Mouse (Mus musculus): ENCODE measurements around the gene Itpkb. TPM values are rescaled to one million over a fixed set of nuclear protein-coding genes. Genes with fewer than 3 reads are reported as not detected.

Gene Itpkb
- total and polyA plus RNA-seq, 3 experiments, result 4.2 to 14.4 (median 10.6) TPM

- no peak overlapping the region for H3K4me3 ChIP-seq (replicated peaks in 1 of 3; ENCODE audit: low read depth in 2 of 3, low read length in 2 of 3, poor library complexity in 1 of 3)
- 0 out of 2 replicates have a peak, but pooled peaks cover 6% of the 10 kb centered on the region for H3K79me2 ChIP-seq (replicated peaks; ENCODE audit: control insufficient read depth, extremely low read depth, insufficient read depth, poor library complexity, severe bottlenecking)
- DNase-seq (ENCODE audit: extremely low read depth), result peak; percentile 86
- peak overlapping the region; percentile 5; the same call in 1 of the 2 replicates for H3K9ac ChIP-seq (ENCODE audit: insufficient read depth, low read depth)
- in situ Hi-C loops (cut with MboI; ENCODE audit: low pct_ligation_motif_present, low pct_unique_long_range_greater_than_20kb, low sequenced_read_pairs), result no loop called here
- H3K36me3 ChIP-seq (replicated peaks in 1 of 2; ENCODE audit: control insufficient read depth in 1 of 2, insufficient read depth in 1 of 2, low read length in 1 of 2), result peaks cover 3 to 8% of the 10 kb centered on the region in 2 experiments
- H3K4me1 ChIP-seq (ENCODE audit: control insufficient read depth in 1 of 2, insufficient read depth in 2 of 2), result peaks cover 38 to 88% of the 10 kb centered on the region in 2 experiments
- dilution Hi-C loops (cut with MboI; ENCODE audit: extremely low pct_ligation_motif_present, extremely low pct_unique_long_range_greater_than_20kb, low sequenced_read_pairs), result no loop called here
- no peaks in the 10 kb centered on the region for H3K9me3 ChIP-seq (replicated peaks; ENCODE audit: low read length)
- peak overlapping the region; percentile 47 for H3K4me2 ChIP-seq (ENCODE audit: insufficient read depth, low read depth, poor library complexity, severe bottlenecking)
- H3K27me3 ChIP-seq (replicated peaks), result no peaks in the 10 kb centered on the region
- no peak for TF ChIP-seq JUND (conservative IDR thresholded peaks at IDR 0.05; ENCODE audit: low read depth, low read length)
- TF ChIP-seq SMC3 (IDR thresholded peaks at IDR 0.05; ENCODE audit: low read depth, low read length), result no peak; the same call in 1 of the 2 replicates
- TF ChIP-seq ZMIZ1 (IDR thresholded peaks at IDR 0.05; ENCODE audit: low read depth, low read length), result peak; percentile 37; the same call in 1 of the 2 replicates
- no peak for TF ChIP-seq CHD2 (IDR thresholded peaks at IDR 0.05; ENCODE audit: low read length)
- TF ChIP-seq MAFK (IDR thresholded peaks at IDR 0.05; ENCODE audit: insufficient replicate concordance, low read length), result no peak
- peak; percentile 57; the same call in 1 of the 2 replicates for TF ChIP-seq TCF12 (IDR thresholded peaks at IDR 0.05; ENCODE audit: low read depth, low read length)
- TF ChIP-seq BHLHE40 (IDR thresholded peaks at IDR 0.05; ENCODE audit: low read depth, low read length), result peak; percentile 80
- peak; percentile 79 for TF ChIP-seq MAZ (IDR thresholded peaks at IDR 0.05; ENCODE audit: low read depth, low read length)
- TF ChIP-seq SIN3A (IDR thresholded peaks at IDR 0.05; ENCODE audit: low read length), result peak; percentile 59
- TF ChIP-seq GABPA (IDR thresholded peaks at IDR 0.05; ENCODE audit: insufficient replicate concordance, low read depth, low read length), result no peak
- TF ChIP-seq MXI1 (IDR thresholded peaks at IDR 0.05; ENCODE audit: low read depth, low read length), result peak; percentile 52; the same call in 1 of the 2 replicates
- TF ChIP-seq TBP (conservative IDR thresholded peaks at IDR 0.05; ENCODE audit: low read depth, low read length), result peak; percentile 31; the same call in 1 of the 2 replicates
- TF ChIP-seq ZKSCAN1 (IDR thresholded peaks at IDR 0.05; ENCODE audit: borderline replicate concordance, low read depth, low read length), result no peak
- peak; percentile 28; the same call in 1 of the 2 replicates for TF ChIP-seq ELF1 (IDR thresholded peaks at IDR 0.05; ENCODE audit: low read depth, low read length)
- peak; percentile 47; the same call in 1 of the 2 replicates for TF ChIP-seq MAX (IDR thresholded peaks at IDR 0.05; ENCODE audit: low read length)
- TF ChIP-seq PAX5 (IDR thresholded peaks at IDR 0.05; ENCODE audit: low read length), result no peak
- TF ChIP-seq ETS1 (conservative IDR thresholded peaks at IDR 0.05; ENCODE audit: low read depth, low read length), result peak; percentile 88
- no peak for TF ChIP-seq RCOR1 (conservative IDR thresholded peaks at IDR 0.05; ENCODE audit: low read depth, low read length)
- no peak for TF ChIP-seq CHD1 (IDR thresholded peaks at IDR 0.05; ENCODE audit: low read depth, low read length)
- no peak for TF ChIP-seq CTCF (conservative IDR thresholded peaks at IDR 0.05 in 1 of 2, IDR thresholded peaks at IDR 0.05 in 1 of 2; ENCODE audit: low read depth in 2 of 2, low read length in 2 of 2)
- TF ChIP-seq ZC3H11A (IDR thresholded peaks at IDR 0.05; ENCODE audit: low read depth, low read length), result no peak
- no peak; the same call in 1 of the 2 replicates for TF ChIP-seq HCFC1 (IDR thresholded peaks at IDR 0.05; ENCODE audit: low read depth, low read length)
- TF ChIP-seq RAD21 (IDR thresholded peaks at IDR 0.05; ENCODE audit: low read depth, low read length), result no peak; the same call in 1 of the 2 replicates
- TF ChIP-seq USF1 (IDR thresholded peaks at IDR 0.05; ENCODE audit: low read depth, low read length), result no peak
- peak; percentile 96 for TF ChIP-seq MEF2A (IDR thresholded peaks at IDR 0.05; ENCODE audit: borderline replicate concordance, low read depth, low read length)
- TF ChIP-seq USF2 (conservative IDR thresholded peaks at IDR 0.05; ENCODE audit: low read depth, low read length), result no peak
- TF ChIP-seq ZNF384 (IDR thresholded peaks at IDR 0.05; ENCODE audit: low read depth, low read length), result peak; percentile 24; the same call in 1 of the 2 replicates
- no peak for TF ChIP-seq E2F4 (IDR thresholded peaks at IDR 0.05; ENCODE audit: insufficient replicate concordance, low read depth, low read length)
- no peak for TF ChIP-seq NRF1 (IDR thresholded peaks at IDR 0.05; ENCODE audit: low read depth, low read length)
- TF ChIP-seq POLR2AphosphoS2 (IDR thresholded peaks at IDR 0.05; ENCODE audit: low read depth, low read length), result no peak
- TF ChIP-seq JUN (IDR thresholded peaks at IDR 0.05; ENCODE audit: insufficient read depth, low read depth, low read length), result no peak
- TF ChIP-seq UBTF (IDR thresholded peaks at IDR 0.05; ENCODE audit: low read depth, low read length), result 0 out of 2 replicates have a peak, but pooled peaks have one; percentile 40
- TF ChIP-seq MYC (IDR thresholded peaks at IDR 0.05; ENCODE audit: low read depth, low read length), result no peak
- no peak for TF ChIP-seq NELFE (IDR thresholded peaks at IDR 0.05; ENCODE audit: low read depth, low read length)
- no peak for TF ChIP-seq POLR2A (IDR thresholded peaks at IDR 0.05; ENCODE audit: low read depth, low read length)
- TF ChIP-seq IRF4 (IDR thresholded peaks at IDR 0.05; ENCODE audit: low read depth, low read length), result 0 out of 2 replicates have a peak, but pooled peaks have one; percentile 38
- TF ChIP-seq EP300 (IDR thresholded peaks at IDR 0.05; ENCODE audit: low read length), result peak; percentile 66; the same call in 1 of the 2 replicates
- no peak for TF ChIP-seq KAT2A (IDR thresholded peaks at IDR 0.05; ENCODE audit: insufficient replicate concordance, low read length)
- H3K27ac ChIP-seq (ENCODE audit: insufficient read depth, low read depth), result peak overlapping the region; percentile 87
Measured at GRCm38 (mm10) chr1:180390321-180390731, 60.0 kb downstream of the Itpkb start.

Measured in CH12.LX (cell line).